Mouse (Mus musculus) activated CD4-positive, CD25-positive, alpha-beta regulatory T cell (primary cell): Measurements from ENCODE around the gene Htr1d. TPM values are rescaled to one million over a fixed set of nuclear protein-coding genes. Genes with fewer than 3 reads are reported as not detected.

ENCODE experiments used
- polyA plus RNA-seq, 2 experiments: library from polyadenylated mRNA; unstranded; fragments of 100-300 nt; shearing (Covaris generic); gene quantifications; one replicate each; pipeline ENCODE4 v1.2.1; 2017

Htr1d gene
- under 1 TPM in 1 of 2 experiments, not detected in 1; 0.10 TPM for polyA plus RNA-seq

DNA sequence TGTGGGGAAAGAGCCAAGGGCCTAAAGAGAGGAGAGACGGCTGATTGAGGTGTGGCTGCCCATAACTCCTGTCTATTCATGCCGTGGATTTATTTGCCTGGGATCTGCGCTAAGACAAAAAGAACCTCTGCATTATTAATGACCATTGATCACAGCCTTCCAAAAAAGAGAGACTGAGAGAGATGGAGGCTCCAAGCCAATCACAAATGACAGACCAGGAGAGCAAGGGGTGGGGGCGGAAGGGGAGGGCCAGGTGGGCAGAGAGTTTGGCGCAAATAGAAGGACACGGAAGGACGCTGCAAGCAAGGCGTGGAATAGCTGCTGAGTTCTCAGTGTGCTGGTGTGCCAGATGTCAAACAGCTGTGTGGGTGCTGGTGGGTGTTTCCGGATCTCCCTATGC lies at the start of gene Htr1d:
TSS of gene Htr1d (plus strand) at position 301 of the 400 bp plus-strand sequence.

GRCm38 (mm10) chr4:136462086-136462838 lies 38.9 kb downstream of the Htr1d start, which contains the start of gene 6030445D17Rik:
Gene 6030445D17Rik, plus strand, starts transcription at chr4:136462250.

DNA sequence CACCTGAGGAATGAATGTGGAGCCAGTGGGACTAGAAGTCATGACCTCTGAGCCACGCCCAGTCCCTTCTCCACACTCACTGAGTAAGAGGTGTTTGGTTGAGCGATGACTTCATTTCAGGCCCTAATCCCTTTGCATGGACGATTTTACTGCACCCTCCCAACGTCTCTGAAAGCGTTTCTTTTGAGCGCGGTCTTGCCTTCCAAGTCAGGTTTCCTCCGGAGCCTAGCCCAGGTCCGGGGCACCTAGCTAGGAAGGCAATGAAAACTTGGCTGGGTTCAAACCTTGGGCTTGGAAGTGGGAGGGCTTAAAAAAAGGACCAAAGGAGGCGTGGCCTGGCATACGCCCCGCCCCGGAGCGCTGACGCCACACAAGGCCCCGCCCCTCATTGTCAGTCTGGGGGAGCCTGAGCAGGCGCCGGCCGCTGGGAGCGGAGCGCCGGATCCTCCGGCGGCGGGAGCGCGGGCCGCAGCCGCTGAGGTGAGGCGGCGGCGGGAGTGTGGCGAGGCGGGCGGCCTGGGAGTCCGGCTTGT lies 46.1 kb downstream of the Htr1d start, which contains the start of gene Luzp1:
TSS of gene Luzp1 (plus strand) at position 391 of the 533 bp plus-strand sequence.

Other genes with a start within 250 kb of the Htr1d start
- gene Asap3, start 217.2 kb upstream of the Htr1d start, polyA plus RNA-seq: under 1 TPM; 0.11 to 0.19 TPM
- under 1 TPM; 0.23 to 0.93 TPM for gene Tcea3, start 175.8 kb upstream of the Htr1d start, polyA plus RNA-seq
- 10 to 100 TPM in 1 of 2 experiments, 1 to 10 TPM in 1; 9.0 to 12.4 TPM for gene Zfp46, start 138.8 kb upstream of the Htr1d start, polyA plus RNA-seq
- gene Hnrnpr, start 112.6 kb upstream of the Htr1d start, polyA plus RNA-seq: 100 to 1,000 TPM in 1 of 2 experiments, 10 to 100 TPM in 1; 96.1 to 142 TPM
- under 1 TPM; 0.16 to 0.29 TPM for gene 6030445D17Rik, start 38.7 kb downstream of the Htr1d start, polyA plus RNA-seq
- 10 to 100 TPM in 1 of 2 experiments, 1 to 10 TPM in 1; 5.9 to 11.8 TPM for gene Luzp1, start 46.2 kb downstream of the Htr1d start, polyA plus RNA-seq
- gene Kdm1a, start 179.2 kb downstream of the Htr1d start, polyA plus RNA-seq: 10 to 100 TPM; 82.8 to 84.0 TPM
- not detected for gene Tex46, start 186.9 kb downstream of the Htr1d start, polyA plus RNA-seq
- under 1 TPM; 0.05 to 0.07 TPM for gene Lactbl1, start 199.1 kb downstream of the Htr1d start, polyA plus RNA-seq